Mouse (Mus musculus): ENCODE data around the gene Akt3. TPM values are rescaled to one million over a fixed set of nuclear protein-coding genes. Genes with fewer than 3 reads are reported as not detected.
A peak's percentile ranks its signal among the peaks of the same experiment; 100 is the strongest.

Gene Akt3
- polyA plus RNA-seq, 1 experiment: 32.6 TPM

- Histone ChIP-seq H3K4me3 (ENCODE audit: insufficient read depth, low read length) (no peak overlapping the region), H3K4me1 (ENCODE audit: control insufficient read depth, insufficient read depth, low read length) (no peaks in the 10 kb centered on the region), H3K27ac (ENCODE audit: insufficient read depth, low read depth, low read length) (no peak overlapping the region)
- TF ChIP-seq CTCF (IDR thresholded peaks at IDR 0.05; ENCODE audit: low read depth, low read length) (no peak), POLR2A (IDR thresholded peaks at IDR 0.05; ENCODE audit: borderline replicate concordance, low read depth, low read length) (no peak)
Observed at GRCm38 (mm10) chr1:177150344-177151021, 107.5 kb downstream of the Akt3 start.

- no peak overlapping the region for H3K4me3 ChIP-seq (ENCODE audit: insufficient read depth, low read length)
- H3K27ac ChIP-seq (ENCODE audit: insufficient read depth, low read depth, low read length): no peak overlapping the region
- TF ChIP-seq POLR2A (IDR thresholded peaks at IDR 0.05; ENCODE audit: borderline replicate concordance, low read depth, low read length) (no peak), CTCF (IDR thresholded peaks at IDR 0.05; ENCODE audit: low read depth, low read length) (no peak)
- H3K4me1 ChIP-seq (ENCODE audit: control insufficient read depth, insufficient read depth, low read length): no peaks in the 10 kb centered on the region
Observed at GRCm38 (mm10) chr1:177148746-177149145, 109.3 kb downstream of the Akt3 start.

- Histone ChIP-seq H3K27ac (ENCODE audit: insufficient read depth, low read depth, low read length) (no peak overlapping the region), H3K4me1 (ENCODE audit: control insufficient read depth, insufficient read depth, low read length) (peaks cover 14% of the 10 kb centered on the region), H3K4me3 (ENCODE audit: insufficient read depth, low read length) (no peak overlapping the region)
- TF ChIP-seq POLR2A (IDR thresholded peaks at IDR 0.05; ENCODE audit: borderline replicate concordance, low read depth, low read length) (no peak), CTCF (IDR thresholded peaks at IDR 0.05; ENCODE audit: low read depth, low read length) (no peak)
Observed at GRCm38 (mm10) chr1:177141468-177141867, 116.5 kb downstream of the Akt3 start.

- Histone ChIP-seq H3K4me3 (ENCODE audit: insufficient read depth, low read length) (no peak overlapping the region), H3K4me1 (ENCODE audit: control insufficient read depth, insufficient read depth, low read length) (peaks cover 14% of the 10 kb centered on the region), H3K27ac (ENCODE audit: insufficient read depth, low read depth, low read length) (peak overlapping the region; percentile 72)
- TF ChIP-seq CTCF (IDR thresholded peaks at IDR 0.05; ENCODE audit: low read depth, low read length) (no peak), POLR2A (IDR thresholded peaks at IDR 0.05; ENCODE audit: borderline replicate concordance, low read depth, low read length) (no peak)
Observed at GRCm38 (mm10) chr1:177139652-177140051, 118.4 kb downstream of the Akt3 start.

GRCm38 (mm10) chr1:177131458-177131857 lies 126.5 kb downstream of the Akt3 start:
- Histone ChIP-seq H3K27ac (ENCODE audit: insufficient read depth, low read depth, low read length) (no peak overlapping the region), H3K4me1 (ENCODE audit: control insufficient read depth, insufficient read depth, low read length) (peaks cover 8% of the 10 kb centered on the region), H3K4me3 (ENCODE audit: insufficient read depth, low read length) (no peak overlapping the region)
- TF ChIP-seq POLR2A (IDR thresholded peaks at IDR 0.05; ENCODE audit: borderline replicate concordance, low read depth, low read length): no peak
- no peak for TF ChIP-seq CTCF (IDR thresholded peaks at IDR 0.05; ENCODE audit: low read depth, low read length)

- peaks cover under 1% of the 10 kb centered on the region for H3K4me1 ChIP-seq (ENCODE audit: control insufficient read depth, insufficient read depth, low read length)
- TF ChIP-seq POLR2A (IDR thresholded peaks at IDR 0.05; ENCODE audit: borderline replicate concordance, low read depth, low read length) (no peak), CTCF (IDR thresholded peaks at IDR 0.05; ENCODE audit: low read depth, low read length) (no peak)
- no peak overlapping the region for H3K27ac ChIP-seq (ENCODE audit: insufficient read depth, low read depth, low read length)
- H3K4me3 ChIP-seq (ENCODE audit: insufficient read depth, low read length): no peak overlapping the region
Observed at GRCm38 (mm10) chr1:177126674-177127073, 131.3 kb downstream of the Akt3 start.

GRCm38 (mm10) chr1:177110665-177111271 lies 147.2 kb downstream of the Akt3 start:
- no peak for TF ChIP-seq POLR2A (IDR thresholded peaks at IDR 0.05; ENCODE audit: borderline replicate concordance, low read depth, low read length)
- no peak for TF ChIP-seq CTCF (IDR thresholded peaks at IDR 0.05; ENCODE audit: low read depth, low read length)
- Histone ChIP-seq H3K4me3 (ENCODE audit: insufficient read depth, low read length) (no peak overlapping the region), H3K27ac (ENCODE audit: insufficient read depth, low read depth, low read length) (no peak overlapping the region), H3K4me1 (ENCODE audit: control insufficient read depth, insufficient read depth, low read length) (peaks cover 3% of the 10 kb centered on the region; the same call in 1 of the 2 replicates)

GRCm38 (mm10) chr1:177090465-177090864 lies 167.5 kb downstream of the Akt3 start:
- no peak overlapping the region for H3K4me3 ChIP-seq (ENCODE audit: insufficient read depth, low read length)
- H3K4me1 ChIP-seq (ENCODE audit: control insufficient read depth, insufficient read depth, low read length): peaks cover 3% of the 10 kb centered on the region; the same call in 1 of the 2 replicates
- no peak overlapping the region for H3K27ac ChIP-seq (ENCODE audit: insufficient read depth, low read depth, low read length)
- TF ChIP-seq POLR2A (IDR thresholded peaks at IDR 0.05; ENCODE audit: borderline replicate concordance, low read depth, low read length) (no peak), CTCF (IDR thresholded peaks at IDR 0.05; ENCODE audit: low read depth, low read length) (no peak)

- H3K4me3 ChIP-seq (ENCODE audit: insufficient read depth, low read length): no peak overlapping the region
- no peak for TF ChIP-seq POLR2A (IDR thresholded peaks at IDR 0.05; ENCODE audit: borderline replicate concordance, low read depth, low read length)
- TF ChIP-seq CTCF (IDR thresholded peaks at IDR 0.05; ENCODE audit: low read depth, low read length): no peak
- H3K4me1 ChIP-seq (ENCODE audit: control insufficient read depth, insufficient read depth, low read length): peaks cover 3% of the 10 kb centered on the region; the same call in 1 of the 2 replicates
- H3K27ac ChIP-seq (ENCODE audit: insufficient read depth, low read depth, low read length): peak overlapping the region; percentile 4; the same call in 1 of the 2 replicates
Observed at GRCm38 (mm10) chr1:177089515-177089914, 168.5 kb downstream of the Akt3 start.

GRCm38 (mm10) chr1:177089048-177089447 lies 169.0 kb downstream of the Akt3 start:
- TF ChIP-seq POLR2A (IDR thresholded peaks at IDR 0.05; ENCODE audit: borderline replicate concordance, low read depth, low read length) (no peak), CTCF (IDR thresholded peaks at IDR 0.05; ENCODE audit: low read depth, low read length) (no peak)
- Histone ChIP-seq H3K27ac (ENCODE audit: insufficient read depth, low read depth, low read length) (no peak overlapping the region), H3K4me1 (ENCODE audit: control insufficient read depth, insufficient read depth, low read length) (peaks cover 3% of the 10 kb centered on the region; the same call in 1 of the 2 replicates), H3K4me3 (ENCODE audit: insufficient read depth, low read length) (no peak overlapping the region)

All from bone marrow macrophage, adult 2 months (primary cell).